In the genomic region with DNA sequence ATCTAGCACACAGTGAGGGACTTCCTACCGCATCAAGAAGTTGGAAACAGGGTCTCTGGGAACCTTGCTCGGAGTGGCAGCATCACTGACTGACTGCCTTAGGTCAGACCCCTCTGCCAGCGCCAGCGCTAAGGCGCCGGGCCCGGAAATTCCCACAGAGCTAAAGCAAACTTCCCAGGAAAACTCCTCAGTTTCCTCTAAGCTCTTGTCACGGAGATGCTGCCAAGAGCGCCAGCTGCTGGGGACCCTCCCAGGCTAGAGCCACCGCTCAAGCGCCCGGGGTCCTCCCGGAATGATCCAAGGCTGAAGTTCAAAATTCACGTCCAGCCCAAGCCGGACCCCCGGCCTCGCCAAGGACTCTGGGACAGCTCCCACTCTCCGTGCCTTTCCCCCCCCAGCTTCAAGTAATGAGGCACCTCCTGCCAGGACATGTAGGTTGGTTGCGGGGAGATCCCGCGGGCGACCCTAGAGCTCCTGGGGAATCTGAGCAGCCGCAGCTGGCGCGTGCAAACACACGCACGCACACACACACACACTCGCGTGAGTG, we compare ENCODE assay signal across 8 mouse cellular contexts. TPM values are rescaled to one million over a fixed set of nuclear protein-coding genes. Genes with fewer than 3 reads are reported as not detected.
DNase-seq lines count a peak whose midpoint lies in the region; ATAC-seq and TF ChIP-seq lines count a peak whose summit lies in the region.

No protein-coding gene starts in this region.

- TF ChIP-seq POLR2A in embryonic fibroblast, embryonic 13.5 days (IDR thresholded peaks at IDR 0.05; ENCODE audit: low read depth, low read length): no peak

- no peaks in the 10 kb centered on the region for H3K4me1 ChIP-seq in embryonic fibroblast, embryonic 13.5 days (ENCODE audit: control insufficient read depth, insufficient read depth, low read length)
- peaks cover 20% of the 10 kb centered on the region for H3K4me1 ChIP-seq in hindbrain, embryonic 11.5 days (replicated peaks; ENCODE audit: control insufficient read depth, insufficient read depth, low read length)
- H3K4me1 ChIP-seq in liver, embryonic 11.5 days (replicated peaks; ENCODE audit: control insufficient read depth, insufficient read depth, low read length): peaks cover 9% of the 10 kb centered on the region

- peak overlapping the region; percentile 95 for H3K9ac ChIP-seq in hindbrain, embryonic 11.5 days (ENCODE audit: low read depth, low read length)
- H3K9ac ChIP-seq in liver, embryonic 11.5 days (ENCODE audit: low read depth, low read length): peak overlapping the region; percentile 41

- intact Hi-C loops in left cerebral cortex, postnatal 4 days (cut with DNase I): no loop called here

- no peaks in the 10 kb centered on the region for H3K9me3 ChIP-seq in hindbrain, embryonic 11.5 days (ENCODE audit: control insufficient read depth, low read length)
- no peaks in the 10 kb centered on the region for H3K9me3 ChIP-seq in liver, embryonic 11.5 days (ENCODE audit: control insufficient read depth, low read length)

- no peak overlapping the region for H3K27ac ChIP-seq in embryonic fibroblast, embryonic 13.5 days (ENCODE audit: insufficient read depth, low read length)
- H3K27ac ChIP-seq in hindbrain, embryonic 11.5 days (ENCODE audit: low read depth, low read length): peak overlapping the region; percentile 97
- no peak overlapping the region; the same call in 1 of the 2 replicates for H3K27ac ChIP-seq in liver, embryonic 11.5 days (ENCODE audit: low read depth, low read length)

- ATAC-seq in hindbrain, embryonic 11.5 days (ENCODE audit: low FRiP score): peak; percentile 28; the same call in 1 of the 2 replicates
- no peak for ATAC-seq in liver, embryonic 11.5 days (replicated peaks; ENCODE audit: low FRiP score)
- ATAC-seq in frontal cortex, adult (ENCODE audit: low TSS enrichment): no peak

- no peaks in the 10 kb centered on the region for H3K27me3 ChIP-seq in hindbrain, embryonic 11.5 days (ENCODE audit: control insufficient read depth, insufficient read depth, low read length)
- peaks cover 39% of the 10 kb centered on the region for H3K27me3 ChIP-seq in liver, embryonic 11.5 days (replicated peaks; ENCODE audit: control insufficient read depth, insufficient read depth, low read length)

- TF ChIP-seq CTCF in embryonic fibroblast, embryonic 13.5 days (IDR thresholded peaks at IDR 0.05; ENCODE audit: borderline replicate concordance, insufficient read depth, low read length): no peak

- H3K36me3 ChIP-seq in hindbrain, embryonic 11.5 days (ENCODE audit: control insufficient read depth, insufficient read depth, low read length): no peaks in the 10 kb centered on the region
- no peaks in the 10 kb centered on the region for H3K36me3 ChIP-seq in liver, embryonic 11.5 days (ENCODE audit: control insufficient read depth, insufficient read depth, low read length)

- H3K4me2 ChIP-seq in hindbrain, embryonic 11.5 days (replicated peaks; ENCODE audit: low read depth, low read length): peak overlapping the region; percentile 77
- H3K4me2 ChIP-seq in liver, embryonic 11.5 days: peak overlapping the region; percentile 86

- peak overlapping the region; percentile 63 for H3K4me3 ChIP-seq in embryonic fibroblast, embryonic 13.5 days (ENCODE audit: insufficient read depth, low read length)
- H3K4me3 ChIP-seq in hindbrain, embryonic 11.5 days (ENCODE audit: low read depth, low read length): peak overlapping the region; percentile 91
- H3K4me3 ChIP-seq in liver, embryonic 11.5 days (ENCODE audit: low read depth, low read length): peak overlapping the region; percentile 67

- DNase-seq in left cerebral cortex, postnatal 4 days: peak; percentile 42
- DNase-seq in left cerebral cortex, adult 11 months (ENCODE audit: low spot score): no peak
- DNase-seq in hindbrain, embryonic 11.5 days (ENCODE audit: low spot score): peak; percentile 59
- DNase-seq in liver, embryonic 11.5 days (ENCODE audit: low spot score): no peak
- peak; percentile 73 for DNase-seq in neural tube, embryonic 10.5 days (ENCODE audit: extremely low spot score, low spot score)
- no peak for DNase-seq in frontal cortex, postnatal 36 days (ENCODE audit: low spot score in 2 of 2)

- under 1% methylated on average over 29 of the region's 29 CpGs for whole genome bisulfite sequencing in hindbrain, embryonic 11.5 days
- WGBS in liver, embryonic 11.5 days: 2% methylated on average over 29 of the region's 29 CpGs

RNA-seq across cellular contexts. Expression of gene Sox13, which starts 1.5 kb away (rescaled TPM):
- total RNA-seq in left cerebral cortex, postnatal 4 days (2021): 10 to 100 TPM; 10.1 to 12.4 TPM
- 1.6 and 2.7 TPM in 2 replicates for polyA plus RNA-seq in embryonic fibroblast, embryonic 13.5 days (2011; ENCODE audit: insufficient read length, low read depth, missing spikeins)
- polyA plus RNA-seq in hindbrain, embryonic 11.5 days (2014; fragmentation: Nextera tagmentation; extraction: Ambion mirVana): 12.5 and 15.9 TPM in 2 replicates
- polyA plus RNA-seq in liver, embryonic 11.5 days (2014; fragmentation: Nextera tagmentation; extraction: Ambion mirVana): 4.1 and 4.4 TPM in 2 replicates

RNA-seq across cellular contexts. Expression of gene Etnk2, which starts 59.3 kb away (rescaled TPM):
- total RNA-seq in left cerebral cortex, postnatal 4 days (2021): 10 to 100 TPM; 10.6 to 12.6 TPM
- polyA plus RNA-seq in embryonic fibroblast, embryonic 13.5 days (2011; ENCODE audit: insufficient read length, low read depth, missing spikeins): 0.25 TPM in 1 of 2 replicates, not detected in the other
- 2.9 and 3.1 TPM in 2 replicates for polyA plus RNA-seq in hindbrain, embryonic 11.5 days (2014; fragmentation: Nextera tagmentation; extraction: Ambion mirVana)
- 4.5 and 5.8 TPM in 2 replicates for polyA plus RNA-seq in liver, embryonic 11.5 days (2014; fragmentation: Nextera tagmentation; extraction: Ambion mirVana)

Comparison
In these comparisons a context has a peak if more than half of its experiments do, and no peak if none do; other contexts are left out.
1. DNase-seq: peak in left cerebral cortex, postnatal 4 days (single experiment), hindbrain, embryonic 11.5 days (single experiment) and neural tube, embryonic 10.5 days (single experiment); none in left cerebral cortex, adult 11 months (single experiment), liver, embryonic 11.5 days (single experiment) and frontal cortex, postnatal 36 days (0 of 2).
2. Peak in every context shown above with its lines, with median percentiles within 50 percentile points of each other: H3K4me3 ChIP-seq.